Mouse (Mus musculus) regulatory T cell (primary cell): Measurements from ENCODE around the gene B9d2.

Experiments used
- in situ Hi-C: fragments of 300-600 bp; cut with MboI, MseI; formaldehyde crosslinking; loops from one replicate; pipeline ENCODE4 v1.15.1; 2025; ENCODE audit warnings: high pct_unique_total_duplicates

The B9d2 gene

DNA sequence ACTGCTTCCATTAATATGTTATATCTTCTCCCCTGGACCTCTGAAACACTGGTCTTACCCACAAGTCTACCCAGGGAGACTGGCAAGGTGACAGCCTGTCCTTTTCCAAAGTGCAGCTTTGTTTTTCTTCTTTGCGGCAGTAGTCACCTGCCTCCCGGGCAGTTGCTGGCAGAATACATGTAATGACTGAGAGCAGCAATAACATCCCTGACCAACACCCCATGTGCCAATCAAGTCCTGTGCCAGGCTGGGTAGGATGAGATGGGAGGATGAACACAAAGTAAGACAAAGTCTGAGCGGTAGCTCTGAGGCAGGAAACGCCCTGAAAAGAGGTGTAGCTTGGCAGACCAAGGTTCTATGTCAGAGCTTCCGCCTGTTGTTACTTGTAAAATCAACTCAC, 47.2 kb downstream of the B9d2 start:
- in situ Hi-C loops: no loop called here

DNA sequence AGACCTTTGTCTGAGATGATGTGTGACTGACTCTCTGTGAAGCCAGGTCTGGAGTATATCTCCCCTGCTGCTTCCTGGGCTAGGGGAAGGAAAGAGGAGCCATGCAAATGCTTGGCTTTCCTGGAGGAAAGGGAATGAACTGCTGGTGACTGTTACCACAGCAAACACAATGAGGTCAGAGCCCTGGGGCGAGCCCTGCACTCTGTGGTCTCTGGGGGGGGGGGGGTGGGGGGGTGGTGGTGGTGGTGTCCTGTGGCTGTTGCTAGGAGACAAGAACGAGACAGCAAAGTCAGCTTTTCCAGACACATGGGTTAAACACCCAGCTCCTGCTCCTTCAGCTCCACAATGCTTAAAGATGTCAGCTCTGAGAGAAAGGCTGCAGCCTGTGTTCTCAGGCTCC, 48.8 kb downstream of the B9d2 start:
- in situ Hi-C loops: no loop called here

DNA sequence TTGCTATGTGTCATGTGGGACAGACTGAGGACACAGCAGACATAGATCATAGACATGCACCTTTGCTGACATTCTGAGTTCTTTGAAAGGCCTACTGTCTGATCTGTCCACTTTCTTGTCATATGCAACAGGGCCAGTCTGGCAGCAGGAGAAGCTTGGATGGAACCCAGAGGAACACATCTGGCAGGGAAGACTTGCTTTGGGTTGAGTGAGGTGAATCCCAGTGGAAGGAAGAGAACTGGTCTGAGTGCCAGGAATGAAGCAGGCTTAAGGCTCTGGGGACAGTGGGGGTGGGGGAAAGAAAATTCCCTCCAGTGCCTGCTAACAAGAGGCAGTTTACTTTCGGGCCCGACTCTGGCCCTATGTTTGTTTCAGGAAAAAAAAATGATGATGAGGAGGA, 49.3 kb downstream of the B9d2 start:
- in situ Hi-C loops: no loop called here

DNA sequence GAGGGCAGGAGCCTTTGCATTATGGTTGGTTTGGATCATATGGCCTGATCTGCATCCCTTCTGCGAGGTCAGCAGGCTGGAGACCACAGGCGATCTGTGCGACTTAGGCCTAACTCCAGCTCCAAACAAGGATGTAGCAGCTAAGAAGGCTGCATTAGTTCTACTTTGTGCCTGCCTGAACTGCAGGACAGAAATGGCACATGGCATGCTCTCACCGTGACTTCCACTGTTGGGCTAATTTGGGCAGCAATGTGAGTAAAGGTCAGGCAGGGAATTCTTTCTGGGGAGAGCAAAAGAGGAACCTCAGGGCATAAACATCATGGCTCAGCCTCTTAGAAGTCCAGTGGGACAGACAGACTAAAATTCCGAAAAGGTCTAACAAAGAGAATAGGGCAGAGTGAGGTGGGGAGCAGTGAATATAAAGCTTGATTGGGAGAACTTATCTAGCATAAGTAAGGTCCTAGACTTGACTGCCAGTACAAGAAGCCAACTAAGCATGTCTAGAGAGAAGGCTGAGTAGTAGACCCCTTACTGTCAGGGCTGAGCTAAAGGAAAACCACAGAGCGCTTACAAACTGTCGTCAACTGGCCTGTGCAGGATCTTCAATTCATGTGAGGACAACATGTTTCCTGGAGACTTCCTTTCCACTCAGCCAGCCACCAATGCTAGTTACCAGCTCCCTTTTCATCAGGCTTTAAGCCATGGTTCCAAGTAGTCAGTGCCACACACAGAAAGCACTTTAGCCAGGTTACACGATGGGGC, 50.9 kb downstream of the B9d2 start:
- in situ Hi-C loops: no loop called here

DNA sequence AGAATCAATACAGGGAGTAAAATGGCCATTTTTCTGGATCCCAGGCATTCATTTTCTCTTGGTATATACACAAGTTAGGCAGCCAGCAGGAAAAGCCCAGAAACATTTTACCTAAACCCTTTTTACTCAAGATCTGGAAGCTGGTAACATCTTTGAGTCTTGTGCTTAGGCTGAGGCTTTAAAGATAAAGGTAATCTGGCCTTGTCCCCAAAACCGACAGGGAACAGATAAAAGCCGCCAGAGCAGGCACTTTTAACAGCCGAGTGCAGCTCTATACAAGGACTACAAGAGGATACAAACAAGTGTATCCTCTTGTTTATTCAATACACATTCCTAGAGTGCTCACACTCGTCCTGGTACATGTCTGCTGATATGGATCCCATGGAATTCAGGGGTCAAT, 54.4 kb downstream of the B9d2 start:
- in situ Hi-C loops: no loop called here
